26 mouse cellular contexts compared by ENCODE assay signal in the genomic region with DNA sequence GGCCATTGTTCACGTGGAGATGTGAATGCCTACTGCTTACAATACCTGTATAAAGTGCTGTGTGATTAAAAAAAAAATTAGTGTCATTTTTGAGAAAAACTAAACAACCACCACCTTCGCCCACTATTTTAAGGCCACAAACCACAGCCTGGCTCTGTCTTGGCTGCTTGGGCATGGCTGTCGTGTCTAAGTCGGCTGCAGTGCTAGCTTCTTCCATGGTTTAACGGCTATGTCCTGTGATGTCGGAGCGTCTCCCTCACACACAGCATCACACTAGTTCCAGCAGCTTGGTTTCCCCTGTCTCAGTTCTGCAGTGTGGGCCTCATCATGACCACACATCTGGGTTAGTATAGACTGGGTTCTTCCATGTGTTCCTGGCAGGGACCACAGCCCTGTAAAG.
"Had no signal": no experiment of that assay in that cellular context is flagged by ENCODE, and none has a peak within 500 bp of the region (broad histone marks: within the 10 kb centered on the region; RNA-seq: fewer than 3 reads in every experiment).

No protein-coding gene starts in this region.

- DNase-seq: cerebellum, adult 2 months; cerebellum, adult 8-10 months; cerebellum, adult 9-10 months; cerebellum, adult 9-11 months; cerebellum, postnatal 10 days; cerebellum, postnatal 14 days; cerebellum, postnatal 25 days; cerebellum, postnatal 36 days; embryo, embryonic 11 days; forebrain, postnatal 0 days; gastrocnemius, adult 2 months; gastrocnemius, postnatal 10 days; gastrocnemius, postnatal 14 days; gastrocnemius, postnatal 25 days; gastrocnemius, postnatal 36 days; heart, adult 18-20 months; heart, adult 2 months had no signal

- H3K4me1 ChIP-seq: embryonic facial prominence, embryonic 10.5 days; embryonic facial prominence, embryonic 12.5 days; embryonic facial prominence, embryonic 13.5 days; embryonic facial prominence, embryonic 15.5 days; forebrain, embryonic 12.5 days; forebrain, embryonic 13.5 days; forebrain, embryonic 15.5 days had no signal

- H3K4me3 ChIP-seq: embryonic facial prominence, embryonic 10.5 days; embryonic facial prominence, embryonic 12.5 days; embryonic facial prominence, embryonic 13.5 days; embryonic facial prominence, embryonic 15.5 days; erythroblast, embryonic 14.5 days; forebrain, embryonic 10.5 days; forebrain, embryonic 12.5 days; forebrain, embryonic 13.5 days; forebrain, embryonic 15.5 days; gastrocnemius, adult 2 months; heart, adult 2 months had no signal

- H3K27me3 ChIP-seq: embryonic facial prominence, embryonic 12.5 days; embryonic facial prominence, embryonic 13.5 days; embryonic facial prominence, embryonic 15.5 days; forebrain, embryonic 12.5 days; forebrain, embryonic 13.5 days; forebrain, embryonic 15.5 days had no signal

- H3K9me3 ChIP-seq: embryonic facial prominence, embryonic 10.5 days; embryonic facial prominence, embryonic 12.5 days; embryonic facial prominence, embryonic 13.5 days; embryonic facial prominence, embryonic 15.5 days; forebrain, embryonic 10.5 days; forebrain, embryonic 12.5 days; forebrain, embryonic 13.5 days; forebrain, embryonic 15.5 days had no signal

- H3K36me3 ChIP-seq: embryonic facial prominence, embryonic 10.5 days; forebrain, embryonic 12.5 days; forebrain, embryonic 15.5 days had no signal

- H3K27ac ChIP-seq: embryonic facial prominence, embryonic 10.5 days; embryonic facial prominence, embryonic 12.5 days; embryonic facial prominence, embryonic 13.5 days; embryonic facial prominence, embryonic 15.5 days; forebrain, embryonic 10.5 days; forebrain, embryonic 12.5 days; forebrain, embryonic 13.5 days; forebrain, embryonic 15.5 days; gastrocnemius, adult 2 months; heart, adult 2 months had no signal
